Comparison of ENCODE assay signal across 8 mouse cellular contexts in genomic region chr2:151977689-151978440, GRCm38 (mm10). TPM values are rescaled to one million over a fixed set of nuclear protein-coding genes. Genes with fewer than 3 reads are reported as not detected.
A peak's percentile ranks its signal among the peaks of the same experiment; 100 is the strongest.
DNase-seq lines count a peak whose midpoint lies in the region; ATAC-seq lines count a peak whose summit lies in the region.
"Had no signal": no experiment of that assay in that cellular context is flagged by ENCODE, and none has a peak within 500 bp of the region (broad histone marks: within the 10 kb centered on the region; RNA-seq: fewer than 3 reads in every experiment).

No protein-coding gene starts in this region.

- H3K27ac ChIP-seq in neural tube, embryonic 13.5 days (replicated peaks) = no peak overlapping the region
- no peak overlapping the region for H3K27ac ChIP-seq in midbrain, embryonic 13.5 days
- H3K27ac ChIP-seq: embryonic facial prominence, embryonic 15.5 days had no signal

- no peak for ATAC-seq in neural tube, embryonic 13.5 days (ENCODE audit: low read depth)
- ATAC-seq in midbrain, embryonic 13.5 days = no peak
- no peak for ATAC-seq in erythroid progenitor cell, adult 5-6 weeks (replicated peaks; ENCODE audit: low FRiP score, poor library complexity, severe bottlenecking)

- 84% methylated on average over 4 of the region's 4 CpGs for WGBS in neural tube, embryonic 13.5 days
- WGBS in midbrain, embryonic 13.5 days = 84% methylated on average over 4 of the region's 4 CpGs

- 0 out of 2 replicates have a peak, but pooled peaks cover 3% of the 10 kb centered on the region for H3K27me3 ChIP-seq in neural tube, embryonic 13.5 days
- no peaks in the 10 kb centered on the region for H3K27me3 ChIP-seq in midbrain, embryonic 13.5 days

- DNase-seq in neural tube, embryonic 10.5 days (ENCODE audit: extremely low spot score, low spot score) = no peak
- DNase-seq in cerebellum, postnatal 14 days = peak; percentile 74 to 79
- DNase-seq in heart, postnatal 4 days = peak; percentile 53
- DNase-seq in left cerebral cortex, postnatal 10 days (ENCODE audit: extremely low spot score in 1 of 2, low spot score in 2 of 2) = no peak

- peaks cover 54% of the 10 kb centered on the region for H3K4me1 ChIP-seq in neural tube, embryonic 13.5 days (replicated peaks)
- H3K4me1 ChIP-seq in midbrain, embryonic 13.5 days (replicated peaks) = peaks cover 69% of the 10 kb centered on the region

- H3K4me3 ChIP-seq in neural tube, embryonic 13.5 days = no peak overlapping the region
- no peak overlapping the region for H3K4me3 ChIP-seq in midbrain, embryonic 13.5 days (replicated peaks)

- H3K4me2 ChIP-seq in neural tube, embryonic 13.5 days = peak overlapping the region; percentile 87
- H3K4me2 ChIP-seq in midbrain, embryonic 13.5 days (replicated peaks) = peak overlapping the region; percentile 79

- H3K36me3 ChIP-seq in neural tube, embryonic 13.5 days = no peaks in the 10 kb centered on the region
- no peaks in the 10 kb centered on the region for H3K36me3 ChIP-seq in midbrain, embryonic 13.5 days
- H3K36me3 ChIP-seq: embryonic facial prominence, embryonic 15.5 days had no signal

- H3K9me3 ChIP-seq in neural tube, embryonic 13.5 days = no peaks in the 10 kb centered on the region
- no peaks in the 10 kb centered on the region for H3K9me3 ChIP-seq in midbrain, embryonic 13.5 days
- H3K9me3 ChIP-seq: embryonic facial prominence, embryonic 15.5 days had no signal

- 0 out of 2 replicates have a peak overlapping the region, but pooled peaks have one; percentile 22 for H3K9ac ChIP-seq in neural tube, embryonic 13.5 days
- no peak overlapping the region for H3K9ac ChIP-seq in midbrain, embryonic 13.5 days (replicated peaks)
- H3K9ac ChIP-seq: embryonic facial prominence, embryonic 15.5 days had no signal

- intact Hi-C loops in left cerebral cortex, postnatal 10 days (cut with DNase I) = no loop called here

RNA-seq across cellular contexts. Expression of gene Fam110a, which starts 2.2 kb away (rescaled TPM):
- 48.1 and 52.1 TPM in 2 replicates for polyA plus RNA-seq in neural tube, embryonic 13.5 days (2015; fragmentation: Nextera tagmentation; extraction: Ambion mirVana)
- total RNA-seq in heart, postnatal 4 days (2021) = 1 to 10 TPM; 8.2 to 8.6 TPM
- polyA plus RNA-seq in midbrain, embryonic 13.5 days (2015; fragmentation: Nextera tagmentation; extraction: Ambion mirVana) = 97.0 and 97.3 TPM in 2 replicates
- total RNA-seq in left cerebral cortex, postnatal 10 days (2021) = 1 to 10 TPM; 6.8 to 7.8 TPM
- 1.3 and 4.7 TPM in 2 replicates for total RNA-seq in erythroid progenitor cell, adult 5-6 weeks (2015; ENCODE audit: low replicate concordance)
- 1.8 and 3.6 TPM in 2 replicates for total RNA-seq in erythroid progenitor cell, adult 5-6 weeks (2017; ENCODE audit: low replicate concordance)

RNA-seq across cellular contexts. Expression of gene Slc52a3, which starts 18.4 kb away (rescaled TPM):
- polyA plus RNA-seq in neural tube, embryonic 13.5 days (2015; fragmentation: Nextera tagmentation; extraction: Ambion mirVana) = 0.99 and 1.1 TPM in 2 replicates
- 1 to 10 TPM; 1.4 to 1.5 TPM for total RNA-seq in heart, postnatal 4 days (2021)
- polyA plus RNA-seq in midbrain, embryonic 13.5 days (2015; fragmentation: Nextera tagmentation; extraction: Ambion mirVana) = 0.55 and 0.99 TPM in 2 replicates
- total RNA-seq in left cerebral cortex, postnatal 10 days (2021) = 1 to 10 TPM; 3.0 to 3.6 TPM
- total RNA-seq in erythroid progenitor cell, adult 5-6 weeks (2015; ENCODE audit: low replicate concordance) = not detected in 2 replicates
- total RNA-seq in erythroid progenitor cell, adult 5-6 weeks (2017; ENCODE audit: low replicate concordance) = 0.26 TPM in 1 of 2 replicates, not detected in the other

Comparison
In these comparisons a context has a peak if more than half of its experiments do, and no peak if none do; other contexts are left out.
1. DNase-seq: peak in cerebellum, postnatal 14 days (2 of 2) and heart, postnatal 4 days (single experiment); none in neural tube, embryonic 10.5 days (single experiment) and left cerebral cortex, postnatal 10 days (0 of 2).